Mouse (Mus musculus): Measurements from ENCODE around the gene Clip2.

- TF ChIP-seq CTCF (IDR thresholded peaks at IDR 0.05; ENCODE audit: extremely low read depth, insufficient read depth, insufficient read length, insufficient replicate concordance) (no peak), POLR2A (IDR thresholded peaks at IDR 0.05; ENCODE audit: low read depth, low read length) (no peak)
Measured at GRCm38 (mm10) chr5:134531585-134531984, 20.6 kb downstream of the Clip2 start.
